Mouse (Mus musculus): ENCODE data around the gene Surf1.
"Not testable (repeated sequence)": the region's sequence is repeated elsewhere in the genome, so short reads cannot be mapped to it uniquely, and the experiment has no call there.

The Surf1 gene

DNA sequence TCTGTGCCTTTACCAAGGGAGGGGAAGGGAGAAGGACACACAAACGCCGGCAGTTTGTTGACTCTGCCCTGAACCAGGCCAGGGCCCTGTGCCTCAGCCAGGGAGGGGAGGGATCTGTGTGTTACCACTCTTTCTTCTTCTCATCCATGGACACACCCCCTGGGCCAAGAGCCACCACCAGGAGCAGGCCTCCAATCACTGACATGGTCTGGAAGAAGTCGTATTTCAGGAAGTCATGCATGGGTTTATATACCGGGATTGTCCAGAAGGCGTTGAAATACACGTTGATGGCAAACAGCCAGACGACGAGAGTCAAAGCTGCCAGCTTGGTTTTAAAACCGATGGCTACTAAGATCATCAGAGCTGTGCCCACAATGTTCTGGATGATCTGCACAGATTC, 5.5 kb upstream of the Surf1 start:
- peak; percentile 59 to 73 for DNase-seq

DNA sequence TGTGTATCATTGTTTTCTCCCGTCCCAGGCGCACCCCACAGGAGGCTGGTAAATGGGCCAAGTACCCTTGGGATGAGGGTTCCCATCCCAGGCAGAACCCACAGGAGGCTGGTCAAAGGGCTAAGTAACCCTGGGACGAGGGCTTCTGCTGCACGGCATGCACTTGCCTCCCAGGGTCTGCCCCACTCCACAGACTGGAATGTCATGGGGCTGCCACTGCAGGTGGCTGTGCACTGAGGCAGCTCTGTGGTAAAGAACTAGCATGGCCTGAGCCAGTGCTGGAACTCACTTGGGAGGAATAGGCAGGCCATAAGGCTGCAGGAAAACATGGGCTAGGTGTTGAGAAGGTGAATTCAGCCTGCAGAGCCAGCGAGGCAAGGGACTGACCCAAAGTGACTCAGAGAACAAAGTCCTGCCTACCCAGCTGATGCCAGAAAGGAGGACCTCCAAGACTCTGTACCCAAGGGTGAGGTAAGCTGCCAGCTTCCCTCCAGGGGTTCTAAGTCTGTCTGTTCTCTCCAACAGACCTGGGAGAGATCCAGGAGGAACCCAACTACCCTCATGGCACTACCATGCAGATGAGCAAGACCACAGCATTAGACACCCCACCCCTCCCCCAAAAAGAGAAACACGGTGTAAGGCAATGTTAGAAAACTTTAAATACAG, 4.0 kb upstream of the Surf1 start:
- peak; percentile 71 to 82 for DNase-seq

DNA sequence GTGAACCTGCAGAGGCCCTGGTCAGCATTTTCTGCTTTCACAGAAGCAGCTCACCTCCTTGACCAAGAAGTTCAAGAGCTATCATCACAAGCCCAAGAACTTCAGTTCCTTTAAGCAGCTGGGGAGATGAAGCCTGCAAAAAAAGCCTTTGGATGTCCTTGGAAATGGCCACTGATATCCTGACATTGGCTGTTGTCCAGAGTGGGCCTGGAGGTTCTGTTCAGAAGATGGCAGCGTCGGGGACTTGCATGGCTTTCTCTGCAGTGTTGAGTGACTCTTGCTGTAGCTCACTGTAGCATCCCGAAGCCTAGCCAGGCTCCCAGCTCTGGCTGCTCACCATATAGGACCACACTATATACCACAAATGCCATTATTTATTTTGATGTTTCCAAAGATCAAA, 3.4 kb upstream of the Surf1 start:
- DNase-seq, result no peak

DNA sequence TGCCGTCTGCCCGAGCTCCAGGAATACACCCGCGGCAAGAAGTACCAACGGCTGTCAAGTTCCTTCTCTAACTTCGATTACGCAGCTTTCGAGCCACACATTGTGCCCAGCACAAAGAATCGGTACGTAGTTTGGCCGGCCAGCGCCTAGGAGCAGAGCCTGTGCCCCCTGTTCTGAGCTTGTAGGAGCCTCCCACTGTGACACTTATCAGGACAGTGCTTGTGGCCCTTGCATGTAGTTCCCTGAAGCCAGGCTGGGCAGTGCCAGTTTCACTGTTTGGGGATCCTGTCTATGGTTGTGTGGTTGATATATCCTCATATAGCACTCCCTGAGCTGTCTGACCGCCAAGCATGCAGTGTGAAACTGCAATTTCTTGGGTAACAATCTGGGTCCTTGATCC, 408 bp upstream of the Surf1 start:
- no peak for DNase-seq

DNA sequence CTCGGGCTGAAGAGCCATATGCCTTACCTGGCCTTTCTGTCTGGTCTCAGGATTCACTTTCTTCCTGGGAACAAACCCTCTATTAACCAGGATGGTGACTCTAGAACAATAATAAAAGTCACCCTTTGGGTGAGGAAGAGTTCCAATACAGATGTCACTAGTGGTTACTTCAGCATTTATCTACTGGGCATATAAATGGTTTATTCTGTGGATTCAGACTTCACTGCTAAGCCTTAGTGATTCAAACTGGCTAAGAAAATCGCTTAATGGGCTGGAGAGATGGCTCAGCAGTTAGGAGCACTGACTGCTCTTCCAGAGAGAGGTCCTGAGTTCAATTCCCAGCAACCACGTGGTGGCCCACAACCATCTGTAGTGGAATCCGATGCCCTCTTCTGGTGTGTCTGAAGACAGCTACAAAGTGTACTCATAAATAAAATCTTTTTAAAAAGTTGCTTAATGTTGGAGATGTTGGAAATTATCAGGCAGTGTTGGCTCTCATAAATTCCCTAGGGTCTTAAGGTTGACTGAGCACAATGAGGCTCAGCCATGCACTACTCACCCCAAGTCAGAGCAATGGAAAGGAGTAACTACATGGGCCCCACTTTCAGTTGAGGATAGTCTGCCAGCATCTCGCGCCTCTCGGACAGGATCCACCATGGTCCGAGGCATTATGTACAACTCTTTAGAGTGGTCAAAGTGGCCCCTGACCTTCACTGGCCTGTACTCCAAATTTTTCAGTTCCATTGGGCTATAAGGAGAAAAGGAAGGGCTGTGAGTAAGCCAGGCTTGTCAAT, 2.0 kb downstream of the Surf1 start:
- DNase-seq, result no peak

DNA sequence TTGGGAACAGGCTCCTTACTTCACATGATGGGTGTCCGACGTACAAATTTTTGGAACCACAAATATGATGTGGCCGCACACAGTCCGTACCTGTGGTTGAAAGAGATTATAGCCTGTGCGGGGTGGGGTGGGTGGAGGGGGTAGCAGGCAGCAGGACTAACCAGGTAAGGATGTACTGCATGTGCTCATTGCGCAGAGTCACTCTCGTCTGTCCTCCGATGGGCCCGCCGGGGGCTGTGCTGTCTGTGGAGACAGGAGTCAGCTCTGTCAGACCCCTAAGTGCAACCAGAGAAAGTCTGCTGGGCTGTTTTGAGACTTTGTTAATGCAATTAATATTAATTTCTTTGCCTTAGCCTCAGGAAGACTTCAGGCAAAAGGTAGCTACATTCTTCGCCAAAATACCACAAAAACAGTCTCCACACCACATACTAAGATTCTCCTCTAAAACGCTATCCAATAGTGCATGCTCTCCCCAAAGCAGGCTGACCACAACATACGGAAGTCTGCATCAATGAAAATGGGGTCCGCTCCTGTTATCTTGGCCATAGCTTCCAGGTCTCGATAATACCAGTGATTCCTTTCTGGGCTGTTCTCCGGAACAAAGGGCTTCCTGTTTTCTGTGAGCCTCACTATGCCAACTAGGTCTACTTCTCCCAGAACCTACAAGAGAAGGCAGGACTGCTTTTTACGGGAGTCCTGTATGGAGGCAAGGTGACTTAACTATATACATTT, 2.7 kb downstream of the Surf1 start:
- DNase-seq, result no peak

DNA sequence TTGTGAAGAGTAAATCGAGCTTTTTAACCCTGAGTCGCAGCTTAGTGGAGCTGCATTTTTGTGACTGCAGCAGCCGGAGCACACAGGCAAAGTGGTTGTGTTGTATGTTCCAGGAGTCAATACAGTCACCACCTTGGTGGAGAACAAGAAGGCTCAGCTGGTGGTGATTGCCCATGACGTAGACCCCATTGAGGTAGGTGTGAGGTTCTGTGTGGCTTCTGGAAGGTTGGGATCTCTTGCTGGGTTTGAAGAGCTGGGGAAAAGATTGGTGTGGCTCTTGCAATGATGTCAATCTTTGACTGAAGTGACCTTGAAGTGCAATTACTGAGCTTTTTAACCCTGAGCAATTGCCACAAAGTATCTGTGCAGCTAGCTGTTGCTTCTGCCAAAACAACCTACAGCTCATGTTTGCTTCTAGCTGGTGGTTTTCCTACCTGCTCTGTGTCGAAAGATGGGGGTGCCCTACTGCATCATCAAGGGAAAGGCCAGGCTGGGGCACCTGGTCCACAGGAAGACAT, 4.0 kb downstream of the Surf1 start:
- DNase-seq, result no peak

DNA sequence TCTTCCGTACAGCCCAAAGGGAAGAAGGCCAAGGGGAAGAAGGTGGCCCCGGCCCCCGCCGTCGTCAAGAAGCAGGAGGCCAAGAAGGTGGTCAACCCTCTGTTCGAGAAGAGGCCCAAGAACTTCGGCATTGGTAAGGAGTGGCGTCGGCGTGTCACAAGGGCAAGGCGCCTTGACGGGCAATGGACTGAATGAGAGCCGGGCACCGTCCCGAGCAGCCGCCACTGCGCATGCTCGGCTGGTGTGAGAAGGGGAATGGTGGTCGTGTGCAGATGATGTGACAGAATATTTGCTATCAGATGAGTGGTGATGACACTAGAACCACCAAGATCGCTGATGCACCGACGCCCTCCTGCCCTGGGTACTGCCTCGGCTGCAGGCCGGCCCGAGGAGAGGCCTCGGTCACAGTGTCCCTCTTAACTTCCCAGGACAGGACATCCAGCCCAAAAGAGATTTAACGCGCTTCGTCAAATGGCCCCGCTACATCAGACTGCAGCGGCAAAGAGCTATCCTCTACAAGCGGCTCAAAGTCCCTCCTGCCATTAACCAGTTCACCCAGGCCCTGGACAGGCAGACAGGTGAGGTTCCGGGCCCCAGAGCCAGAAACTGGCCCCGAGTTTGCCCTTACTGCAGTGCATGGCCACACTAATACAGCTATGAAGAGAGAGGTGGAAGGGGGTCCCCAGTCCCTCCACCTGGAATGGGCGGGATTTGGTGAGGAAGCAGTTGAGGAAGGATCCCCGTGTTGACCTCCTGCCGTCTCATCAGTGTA, 5.2 kb downstream of the Surf1 start:
- peak in 1 of 2 experiments; percentile 70 for DNase-seq

DNA sequence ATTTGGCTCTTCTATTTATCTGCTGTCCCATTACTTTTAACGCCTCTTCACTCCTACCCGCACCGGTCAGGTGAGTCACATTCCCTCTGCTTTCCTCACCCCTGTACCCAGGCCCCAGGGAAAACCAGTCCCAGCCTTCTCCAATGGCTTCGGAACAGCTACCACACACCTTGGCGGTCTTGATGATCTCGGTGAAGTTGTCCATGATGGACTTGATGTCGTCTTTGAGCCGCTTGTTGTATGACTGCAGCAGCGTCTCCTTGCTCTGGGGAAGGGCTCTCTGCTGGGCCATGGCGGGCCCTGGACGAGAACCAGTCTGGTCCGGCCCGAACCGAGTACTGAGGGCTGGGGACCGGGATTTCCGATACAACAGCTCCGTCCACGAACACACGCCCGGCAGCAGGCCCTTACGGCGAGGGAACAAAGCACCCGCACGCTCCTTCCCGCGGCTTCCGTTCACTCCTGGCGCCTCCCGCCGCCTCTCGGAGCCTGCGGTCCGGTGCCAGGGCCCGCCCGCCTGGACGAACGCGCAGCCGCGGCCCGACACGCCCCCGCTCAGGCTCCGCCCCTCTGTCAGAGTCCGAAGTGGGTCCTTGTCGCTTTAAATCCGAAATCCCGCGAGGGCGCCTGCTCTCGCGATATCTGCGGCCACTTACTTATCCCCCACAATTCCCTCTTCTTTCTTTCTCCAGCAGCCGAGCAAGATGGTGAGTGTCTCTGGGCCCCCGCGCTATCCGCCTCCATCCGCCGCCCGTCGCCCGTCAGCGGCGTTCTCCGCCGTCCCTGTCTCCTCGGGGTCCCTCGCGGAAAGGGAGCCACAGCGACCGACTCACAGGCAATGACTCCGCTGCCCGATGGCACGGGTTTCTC, 6.0 kb downstream of the Surf1 start, which contains the start of the genes Med22 and Rpl7a:
Med22 (minus strand) TSS at position 554 of the 870 bp plus-strand sequence.
Rpl7a (plus strand) TSS at position 641 of the 870 bp plus-strand sequence.
- DNase-seq, result peak; percentile 100

DNA sequence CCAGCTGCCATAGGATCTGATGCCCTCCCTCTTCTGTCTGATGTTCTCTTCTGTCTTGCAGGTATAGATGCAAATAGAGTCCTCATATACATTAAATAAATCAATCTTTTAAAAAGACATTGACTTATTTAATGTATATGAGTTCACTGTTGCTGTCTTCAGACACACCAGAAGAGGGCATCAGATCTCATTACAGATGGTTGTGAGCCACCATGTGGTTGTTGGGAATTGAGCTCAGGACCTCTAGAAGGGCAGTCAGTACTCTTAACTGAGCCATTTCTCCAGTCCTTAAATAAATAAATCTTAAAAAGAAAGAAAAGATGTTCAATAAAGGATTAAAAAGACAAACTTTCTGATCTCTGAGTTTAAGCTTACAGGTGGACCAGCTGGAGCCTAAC, 6.9 kb downstream of the Surf1 start:
- DNase-seq, result no peak

DNA sequence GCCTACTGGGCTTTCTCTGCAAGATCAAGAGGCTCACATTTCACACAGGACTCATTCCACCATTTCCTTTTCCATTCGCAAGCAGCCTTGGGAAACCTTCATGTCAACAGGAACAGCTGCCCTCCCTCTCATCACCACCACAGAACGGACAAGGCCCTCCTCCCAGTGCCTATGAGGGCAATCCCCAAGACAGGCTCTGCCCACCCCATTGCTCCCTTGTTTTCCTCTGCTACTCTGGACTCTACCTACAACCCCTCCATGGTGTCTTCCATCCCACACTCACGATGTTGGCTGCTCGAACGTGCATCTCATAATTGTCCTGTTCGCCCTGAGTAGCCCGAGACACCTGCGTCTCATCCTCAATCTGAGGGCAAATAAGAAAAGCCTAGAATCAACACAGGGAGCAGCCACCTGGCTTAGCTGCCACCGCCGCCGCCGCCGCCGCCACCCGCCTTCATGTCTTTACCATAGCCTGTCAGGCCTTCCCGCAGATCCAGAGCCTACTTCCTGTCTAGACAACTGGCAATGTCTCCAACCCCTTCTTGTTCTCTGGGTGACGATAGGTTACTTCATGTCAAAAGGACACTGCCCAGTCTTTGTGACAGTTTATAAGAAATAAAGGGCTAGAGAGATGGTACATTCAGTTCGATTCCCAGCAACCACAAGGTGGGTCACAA, 7.5 kb downstream of the Surf1 start:
- no peak for DNase-seq

DNA sequence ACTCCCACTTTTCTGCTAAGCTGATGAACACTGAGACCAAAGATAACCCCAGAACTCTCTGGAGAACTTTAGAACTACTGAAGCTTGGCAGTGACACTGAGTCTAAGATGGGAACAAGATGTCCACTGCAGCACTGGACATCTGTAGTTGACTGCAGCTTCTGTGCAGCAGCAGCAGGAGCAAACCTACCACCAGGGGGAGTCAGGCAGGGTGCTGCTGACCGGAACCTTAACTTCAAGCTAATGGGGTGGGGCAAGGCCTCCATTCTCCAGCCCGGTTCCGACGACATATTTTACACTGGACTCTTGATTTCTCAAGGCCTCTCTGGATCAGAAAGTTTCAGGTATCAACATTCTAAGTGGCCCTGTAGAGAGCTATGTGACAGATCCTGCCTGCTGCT, 9.2 kb downstream of the Surf1 start:
- DNase-seq, result peak; percentile 60 to 83

DNA sequence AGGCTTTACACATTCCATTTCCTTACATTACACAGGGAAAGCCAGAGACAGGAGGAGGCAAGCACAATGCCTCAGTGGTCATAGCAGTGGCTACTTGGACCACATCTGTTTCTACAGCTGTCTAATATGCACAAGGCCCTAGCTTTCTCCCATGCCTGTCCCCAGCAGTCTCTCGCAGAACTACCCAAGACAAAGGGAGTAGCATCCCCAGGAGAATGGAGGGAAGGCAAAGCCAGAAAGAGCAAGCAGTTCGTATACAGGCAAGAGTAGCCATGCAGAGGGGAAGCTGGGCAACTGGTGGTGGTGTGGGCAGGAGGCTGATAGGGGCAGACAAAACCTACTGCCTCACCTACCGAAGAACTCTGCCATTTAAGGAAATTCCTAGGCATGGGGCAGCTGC, 9.9 kb downstream of the Surf1 start:
- no peak for DNase-seq

DNA sequence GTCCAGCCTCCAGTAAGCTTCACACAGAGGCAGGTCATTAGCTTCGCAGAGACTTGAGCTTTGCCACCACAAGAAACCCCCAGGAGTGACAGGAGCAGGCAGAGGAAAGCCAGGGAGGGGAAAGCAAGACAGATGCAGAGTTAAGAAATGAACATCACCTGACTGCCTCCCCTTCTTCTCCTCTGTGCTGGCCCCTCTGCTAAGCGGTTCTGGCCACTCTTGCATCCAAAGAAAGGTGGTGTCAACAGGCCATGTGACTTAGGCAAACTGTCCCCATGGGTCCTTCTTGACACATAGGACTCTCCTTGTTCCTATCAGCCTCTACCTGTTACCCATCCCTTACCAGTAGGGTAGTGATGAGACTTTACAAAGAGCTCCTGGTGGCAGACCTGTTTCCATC, 10.4 kb downstream of the Surf1 start:
- no peak for DNase-seq

DNA sequence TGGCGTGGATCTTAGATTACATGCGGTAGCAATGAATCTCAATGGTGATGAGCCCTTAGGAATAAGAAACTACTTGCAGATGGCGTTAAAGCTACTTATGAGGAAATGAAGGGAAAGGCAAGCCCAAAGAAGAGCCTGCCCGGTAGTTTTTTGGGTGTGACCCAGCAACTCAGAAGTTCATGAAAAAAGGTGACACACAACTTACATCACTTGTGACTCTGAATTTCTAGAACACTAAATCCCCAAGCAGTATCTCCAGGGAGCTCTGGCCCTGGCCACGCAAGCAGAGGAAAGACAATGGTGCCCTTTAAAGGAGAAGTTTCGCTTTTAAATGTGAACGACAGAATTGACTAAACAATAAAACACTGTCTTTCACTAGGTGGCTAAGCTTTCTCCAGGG, 13.0 kb downstream of the Surf1 start:
- no peak for DNase-seq

DNA sequence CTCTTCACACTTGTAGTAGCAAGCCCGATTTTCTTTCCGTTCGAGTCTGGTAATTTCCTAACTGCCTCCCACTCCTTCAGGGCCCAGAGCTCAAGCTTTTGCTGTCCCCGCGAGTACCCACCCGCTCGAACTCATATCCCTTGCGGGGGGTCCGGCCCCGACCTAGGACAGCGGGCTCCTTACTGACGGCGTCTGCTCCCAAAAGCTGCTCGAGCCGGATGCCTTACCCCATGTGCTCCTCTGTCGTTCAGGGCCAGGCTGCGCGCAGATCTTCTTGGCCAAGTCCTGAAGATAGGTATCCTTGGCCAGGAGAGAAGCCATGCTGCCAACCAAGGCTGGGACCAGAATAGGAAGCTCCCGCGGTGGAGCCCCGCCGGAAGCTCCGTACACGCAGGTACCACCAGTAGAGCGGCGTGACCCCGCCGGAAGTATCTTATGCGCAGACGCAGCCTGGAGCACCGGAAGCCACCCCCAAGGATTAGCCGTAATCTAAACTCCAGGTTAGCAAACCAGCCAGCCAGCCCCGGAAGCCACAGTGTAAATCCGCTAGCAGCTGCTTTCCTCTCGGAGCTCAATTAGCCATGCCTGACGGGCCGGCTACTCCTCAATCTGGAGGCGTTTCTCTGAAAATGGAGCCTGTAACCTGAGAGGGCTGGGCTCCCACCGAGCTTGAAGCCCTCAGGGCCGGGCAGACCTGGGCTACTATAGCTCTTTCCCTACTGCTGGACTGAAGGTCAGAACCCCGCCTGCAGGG, 13.7 kb downstream of the Surf1 start, which contains the start of gene Surf6:
Surf6 (minus strand) TSS at position 413 of the 754 bp plus-strand sequence.
- DNase-seq, result peak; percentile 97 to 99

DNA sequence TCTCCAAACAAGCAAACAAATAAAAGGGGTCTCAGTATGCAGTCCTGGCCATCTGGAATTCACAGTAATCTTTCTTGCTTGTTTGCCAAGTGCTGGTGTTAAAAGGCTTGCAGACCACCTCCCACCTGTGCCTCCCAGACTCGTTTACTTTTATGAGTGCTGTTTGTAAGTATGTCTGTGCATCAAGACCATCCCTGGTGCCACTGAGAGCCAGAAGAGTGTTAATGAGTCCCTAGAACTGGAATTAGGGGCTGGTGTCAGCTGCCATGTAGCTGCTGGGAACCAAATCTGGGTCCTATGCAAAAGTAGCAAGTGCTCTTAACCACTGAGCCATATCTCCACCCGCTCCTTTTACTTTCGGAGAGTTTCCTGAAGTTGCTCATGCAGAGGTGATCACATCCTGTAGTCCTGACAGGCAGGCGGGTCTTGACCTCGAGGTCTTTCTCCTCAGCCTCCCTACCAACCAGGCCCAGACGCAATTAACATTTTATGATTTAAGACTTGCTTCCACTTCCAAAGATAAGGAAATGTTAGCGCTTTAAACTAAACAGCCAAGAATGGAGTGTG, 14.4 kb downstream of the Surf1 start:
- no peak for DNase-seq

DNA sequence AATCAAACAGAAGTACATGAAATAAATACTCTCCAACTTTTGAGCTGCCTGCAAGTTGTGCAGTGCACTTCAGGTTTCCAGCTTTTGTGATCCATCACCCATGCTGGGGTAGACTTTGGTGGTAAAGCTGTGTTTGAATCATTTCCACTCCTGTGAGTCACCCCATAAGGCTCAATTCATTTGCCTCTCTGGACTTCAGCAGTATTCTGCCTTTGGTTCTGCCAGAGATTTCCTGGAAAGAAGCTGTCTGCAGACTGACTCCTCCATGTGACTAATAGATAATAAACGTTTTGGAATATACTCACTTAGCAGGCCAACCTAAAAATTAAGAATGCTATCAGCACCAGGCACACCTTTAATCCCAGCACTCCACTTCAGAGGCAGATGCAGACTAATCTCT, 15.6 kb downstream of the Surf1 start:
- DNase-seq, result no peak

DNA sequence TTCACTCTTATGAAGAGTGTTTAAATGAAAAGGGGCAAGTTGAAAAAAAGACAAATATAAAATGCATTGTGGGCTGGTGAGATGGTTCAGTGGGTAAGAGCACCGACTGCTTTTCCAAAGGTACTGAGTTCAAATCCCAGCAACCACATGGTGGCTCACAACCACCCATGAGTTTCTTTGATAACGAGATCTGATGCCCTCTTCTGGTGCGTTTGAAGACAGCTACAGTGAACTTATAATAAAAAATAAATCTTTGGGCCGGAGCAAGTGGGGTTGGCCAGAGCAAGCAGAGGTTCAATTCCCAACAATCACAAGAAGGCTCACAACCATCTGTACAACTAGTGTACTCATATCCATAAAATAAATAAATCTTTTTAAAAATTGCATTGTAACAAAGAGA, 20.4 kb downstream of the Surf1 start:
- no peak for DNase-seq

DNA sequence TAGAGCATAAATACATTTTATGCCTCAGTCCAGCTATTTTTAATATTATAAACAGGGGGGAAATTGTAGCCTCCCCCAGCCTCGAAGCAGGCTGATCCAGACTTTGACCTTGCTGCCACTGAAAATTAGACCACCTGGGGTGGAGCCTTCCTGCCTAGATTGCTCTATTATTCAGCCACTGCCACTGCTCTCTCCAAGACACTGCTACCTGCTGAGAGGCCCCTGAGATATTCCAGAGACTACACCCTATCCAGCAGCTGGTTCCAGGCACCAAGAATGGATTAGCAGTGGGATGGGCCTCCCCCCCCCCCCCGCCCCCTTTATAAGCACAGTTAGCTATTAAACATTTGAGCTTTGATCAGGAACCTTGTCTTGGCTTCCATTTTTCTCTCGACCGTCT, 30.2 kb downstream of the Surf1 start:
- not testable (repeated sequence) for DNase-seq
